Mouse (Mus musculus) spleen, adult 2 months (tissue): ENCODE data around the gene Chrna9. TPM values are rescaled to one million over a fixed set of nuclear protein-coding genes. Genes with fewer than 3 reads are reported as not detected.

Experiments
- DNase-seq, 2 experiments: peaks; one replicate each; pipeline versions ENCODE4 v3.0.0 to v3.0.0-alpha.2; 2012 to 2021; ENCODE audit warnings: low spot score in 2 of 2, low read depth in 1 of 2
- H3K27ac ChIP-seq: fragments of 200-500 bp; 2 replicates; pipeline ENCODE4 v1.5.1; 2012; ENCODE audit warnings: low read length, inconsistent platforms; ENCODE audit not compliant: insufficient read depth
- H3K27me3 ChIP-seq: fragments of 200-500 bp; 2 replicates; pipeline ENCODE4 v1.6.1; 2012; ENCODE audit warnings: mild to moderate bottlenecking, moderate library complexity, low read length, inconsistent platforms; ENCODE audit not compliant: control insufficient read depth, insufficient read depth
- H3K36me3 ChIP-seq: fragments of 200-500 bp; 2 replicates; pipeline ENCODE4 v1.6.1; 2012; ENCODE audit warnings: mild to moderate bottlenecking, low read length, inconsistent platforms; ENCODE audit not compliant: control insufficient read depth, insufficient read depth
- H3K4me1 ChIP-seq: fragments of 200-500 bp; 2 replicates; pipeline ENCODE4 v1.6.1; 2011; ENCODE audit warnings: inconsistent platforms; ENCODE audit not compliant: control insufficient read depth, insufficient read depth, insufficient read length
- H3K4me3 ChIP-seq: fragments of 200-500 bp; 2 replicates; pipeline ENCODE4 v1.5.1; 2011; ENCODE audit warnings: mild to moderate bottlenecking, inconsistent platforms; ENCODE audit not compliant: insufficient read depth, insufficient read length; ENCODE audit errors: extremely low read depth
- CTCF ChIP-seq: fragments of 200-500 bp; IDR thresholded peaks from 2 replicates; pipeline ENCODE4 v1.5.1; 2011; ENCODE audit warnings: mild to moderate bottlenecking, inconsistent platforms; ENCODE audit not compliant: insufficient read depth, insufficient read length, insufficient replicate concordance; ENCODE audit errors: extremely low read depth
- POLR2A ChIP-seq: fragments of 200-500 bp; IDR thresholded peaks from 2 replicates; pipeline ENCODE4 v1.6.1; 2011; ENCODE audit warnings: low read depth, low read length, inconsistent platforms
- WGBS: fragments of 180-500 bp; shearing (Covaris S2); methylation state at CpG from one replicate; pipeline ENCODE4 v1.1.7; 2018; 5-methylcytosine and 5-hydroxymethylcytosine counted together
- polyA plus RNA-seq: library from polyadenylated mRNA; depleted of rRNA; stranded (reverse); fragments of >200 nt; gene quantifications from 2 replicates; pipeline ENCODE4 v1.2.3, GENCODE M21; 2012

The Chrna9 gene
- polyA plus RNA-seq, 1 experiment: 0.54 TPM

- no peaks in the 10 kb centered on the region for H3K36me3 ChIP-seq
- H3K27ac ChIP-seq: no peak overlapping the region
- peaks cover 7% of the 10 kb centered on the region; the same call in 1 of the 2 replicates for H3K4me1 ChIP-seq
- TF ChIP-seq CTCF: no peak
- TF ChIP-seq POLR2A: no peak
- H3K4me3 ChIP-seq: no peak overlapping the region
- no peaks in the 10 kb centered on the region for H3K27me3 ChIP-seq
- DNase-seq: no peak
Observed at GRCm38 (mm10) chr5:65997813-65998212, 63.1 kb downstream of the Chrna9 start.

DNA sequence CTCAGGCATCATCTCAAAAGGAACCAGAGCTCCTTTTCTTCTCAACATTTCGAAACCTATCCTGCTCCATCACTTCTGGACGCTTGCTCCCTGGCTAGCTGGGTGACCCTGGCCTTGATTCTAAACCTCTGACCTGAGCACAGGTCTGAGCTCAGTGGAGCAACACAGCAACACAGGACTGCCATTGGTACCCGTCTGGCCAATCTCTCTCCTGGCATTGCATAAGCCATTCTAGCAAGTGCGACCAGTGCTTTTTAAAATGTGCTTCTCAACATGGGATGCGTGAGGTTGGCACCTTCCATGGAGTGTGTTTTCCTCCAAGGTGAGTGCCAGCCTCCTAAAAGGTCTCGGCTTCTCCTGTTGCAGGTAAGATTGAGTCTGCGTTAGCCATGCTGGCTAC is 64.4 kb downstream of the Chrna9 start:
- DNase-seq: no peak
- WGBS: 92% methylated on average over 7 of the region's 7 CpGs
- Histone ChIP-seq H3K27ac (no peak overlapping the region), H3K27me3 (no peaks in the 10 kb centered on the region), H3K4me3 (no peak overlapping the region), H3K36me3 (no peaks in the 10 kb centered on the region), H3K4me1 (peaks cover 7% of the 10 kb centered on the region; the same call in 1 of the 2 replicates)
- TF ChIP-seq CTCF (no peak), POLR2A (no peak)

DNA sequence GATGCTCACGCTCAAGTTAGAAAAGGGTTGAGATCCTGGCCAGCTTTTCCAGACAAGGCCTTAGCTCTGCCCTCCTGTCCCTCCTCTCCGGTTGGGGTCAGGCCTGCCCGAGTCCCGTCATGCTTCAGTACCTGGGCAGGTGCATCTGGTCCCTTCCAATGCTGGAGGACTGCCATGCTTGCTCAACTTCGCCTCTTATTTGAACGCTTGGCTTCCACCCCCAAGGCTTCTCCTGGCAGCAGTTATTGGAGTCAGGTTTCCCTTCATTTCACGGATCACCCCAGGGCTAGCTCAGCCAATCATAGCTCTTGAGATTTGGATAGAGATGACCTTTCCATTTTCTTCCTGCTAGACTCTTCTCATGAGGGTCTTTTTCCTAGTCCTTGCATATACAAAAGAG is 65.4 kb downstream of the Chrna9 start:
- no peak overlapping the region for H3K27ac ChIP-seq
- no peak for TF ChIP-seq POLR2A
- TF ChIP-seq CTCF: no peak
- no peaks in the 10 kb centered on the region for H3K27me3 ChIP-seq
- H3K4me3 ChIP-seq: no peak overlapping the region
- no peak for DNase-seq
- H3K4me1 ChIP-seq: peaks cover 7% of the 10 kb centered on the region; the same call in 1 of the 2 replicates
- 81% methylated on average over 7 of the region's 7 CpGs for WGBS
- H3K36me3 ChIP-seq: no peaks in the 10 kb centered on the region

GRCm38 (mm10) chr5:66000567-66001125 is 65.9 kb downstream of the Chrna9 start:
- Histone ChIP-seq H3K4me1 (peaks cover 7% of the 10 kb centered on the region; the same call in 1 of the 2 replicates), H3K27me3 (no peaks in the 10 kb centered on the region), H3K36me3 (no peaks in the 10 kb centered on the region), H3K27ac (no peak overlapping the region), H3K4me3 (no peak overlapping the region)
- DNase-seq: no peak
- TF ChIP-seq POLR2A: no peak
- TF ChIP-seq CTCF: no peak
- 22% methylated on average over 6 of the region's 6 CpGs for WGBS

GRCm38 (mm10) chr5:66001232-66001631 is 66.5 kb downstream of the Chrna9 start:
- no peaks in the 10 kb centered on the region for H3K36me3 ChIP-seq
- TF ChIP-seq POLR2A (no peak), CTCF (no peak)
- H3K27ac ChIP-seq: no peak overlapping the region
- H3K4me1 ChIP-seq: peaks cover 7% of the 10 kb centered on the region; the same call in 1 of the 2 replicates
- WGBS: 79% methylated on average over 5 of the region's 5 CpGs
- no peaks in the 10 kb centered on the region for H3K27me3 ChIP-seq
- no peak overlapping the region for H3K4me3 ChIP-seq
- DNase-seq: no peak

DNA sequence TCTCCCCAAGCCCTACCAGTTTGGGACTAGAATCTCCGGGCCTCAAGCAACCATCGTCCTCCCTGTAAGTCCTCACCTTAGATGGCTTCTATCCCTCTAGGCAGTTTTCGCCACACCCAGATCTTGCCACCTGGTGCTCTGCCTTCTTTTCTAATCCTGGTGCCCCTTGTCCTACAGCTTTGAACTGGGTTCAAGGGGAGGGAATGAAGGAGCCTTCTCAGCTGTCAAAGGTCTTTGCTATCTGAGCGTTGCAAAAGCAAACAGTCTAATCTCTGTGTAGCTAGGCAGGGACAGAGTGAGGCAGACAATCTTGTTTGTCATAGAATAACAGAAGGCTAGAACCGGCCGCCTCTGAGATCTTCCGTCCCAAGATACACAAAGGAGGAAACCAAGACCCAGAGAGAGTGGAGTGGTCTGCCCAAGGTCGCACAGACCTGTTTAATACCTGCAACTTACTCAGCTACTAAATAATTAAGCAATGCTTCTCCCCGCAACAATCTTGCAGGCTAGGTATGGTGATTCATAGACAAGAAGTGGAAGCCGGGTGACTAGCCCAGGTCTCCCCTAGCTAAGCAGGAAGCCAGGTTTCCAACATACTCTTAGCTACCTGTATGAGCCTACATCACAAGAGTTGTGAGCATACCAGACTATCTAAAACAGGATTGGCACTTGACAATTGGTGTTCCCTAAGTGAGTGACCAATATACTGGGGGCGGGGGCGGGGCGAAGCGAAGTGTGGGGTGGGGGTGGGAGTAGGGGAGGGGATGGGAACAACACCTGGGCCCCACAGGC is 69.6 kb downstream of the Chrna9 start, which contains the start of gene 9130230L23Rik:
Gene 9130230L23Rik (minus strand): TSS at position 152 of the 792 bp plus-strand sequence.
- WGBS: 83% methylated on average over 14 of the region's 14 CpGs
- H3K4me1 ChIP-seq: peaks cover 7% of the 10 kb centered on the region; the same call in 1 of the 2 replicates
- H3K27me3 ChIP-seq: no peaks in the 10 kb centered on the region
- no peak for DNase-seq
- H3K36me3 ChIP-seq: no peaks in the 10 kb centered on the region
- no peak within 1 kb of the TSS for H3K4me3 ChIP-seq
- H3K27ac ChIP-seq: no peak within 1 kb of the TSS
- no peak for TF ChIP-seq POLR2A
- no peak for TF ChIP-seq CTCF

- no peak for DNase-seq
- TF ChIP-seq POLR2A: no peak
- no peak for TF ChIP-seq CTCF
Observed at GRCm38 (mm10) chr5:66005041-66005678, 70.4 kb downstream of the Chrna9 start.

More at GRCm38 (mm10) chr5:66005041-66005678, 70.4 kb downstream of the Chrna9 start:
- no peak overlapping the region for H3K27ac ChIP-seq
- no peaks in the 10 kb centered on the region for H3K36me3 ChIP-seq
- H3K27me3 ChIP-seq: no peaks in the 10 kb centered on the region
- H3K4me3 ChIP-seq: no peak overlapping the region; the same call in 1 of the 2 replicates
- peaks cover 7% of the 10 kb centered on the region; the same call in 1 of the 2 replicates for H3K4me1 ChIP-seq
- 40% methylated on average over 16 of the region's 16 CpGs for WGBS
